Mouse (Mus musculus): ENCODE data around the gene Alkbh4. TPM values are rescaled to one million over a fixed set of nuclear protein-coding genes. Genes with fewer than 3 reads are reported as not detected.
A peak's percentile ranks its signal among the peaks of the same experiment; 100 is the strongest.
"Not testable (repeated sequence)": the region's sequence is repeated elsewhere in the genome, so short reads cannot be mapped to it uniquely, and the experiment has no call there.

Gene Alkbh4
- polyA plus RNA-seq, 1 experiment: 6.7 TPM

- no peak for TF ChIP-seq POLR2AphosphoS2 (IDR thresholded peaks at IDR 0.05; ENCODE audit: insufficient read length, low read depth)
- no peak for TF ChIP-seq CEBPB (IDR thresholded peaks at IDR 0.05; ENCODE audit: insufficient read depth, poor library complexity, severe bottlenecking)
- no peak for TF ChIP-seq MYOD1 (IDR thresholded peaks at IDR 0.05; ENCODE audit: control insufficient read depth in 1 of 3, insufficient read length in 2 of 3, low read depth in 2 of 3)
- no peak for TF ChIP-seq MAX (IDR thresholded peaks at IDR 0.05; ENCODE audit: low read depth)
- no peak for TF ChIP-seq POLR2A (IDR thresholded peaks at IDR 0.05; ENCODE audit: insufficient read length, low read depth)
- TF ChIP-seq TCF3 (IDR thresholded peaks at IDR 0.05; ENCODE audit: insufficient read length, low read depth): no peak
- TF ChIP-seq USF1 (IDR thresholded peaks at IDR 0.05; ENCODE audit: low read depth): no peak
- TF ChIP-seq E2F4 (IDR thresholded peaks at IDR 0.05; ENCODE audit: insufficient read depth): no peak
- TF ChIP-seq TCF12 (IDR thresholded peaks at IDR 0.05; ENCODE audit: insufficient read depth, poor library complexity, severe bottlenecking): no peak
- TF ChIP-seq MYOG (IDR thresholded peaks at IDR 0.05; ENCODE audit: control insufficient read depth in 1 of 3, insufficient read depth in 1 of 3, insufficient read length in 2 of 3, low read depth in 2 of 3): no peak
- no peaks in the 10 kb centered on the region for H3K79me2 ChIP-seq (ENCODE audit: control insufficient read depth, insufficient read depth)
These were observed 11.0 kb downstream of the Alkbh4 start for GRCm38 (mm10) chr5:136146936-136147335.

GRCm38 (mm10) chr5:136147704-136148103 lies 11.8 kb downstream of the Alkbh4 start:
- no peaks in the 10 kb centered on the region for H3K36me3 ChIP-seq (ENCODE audit: control insufficient read depth, insufficient read depth)
- no peaks in the 10 kb centered on the region for H3K79me2 ChIP-seq (ENCODE audit: control insufficient read depth, insufficient read depth)
- H3K4me3 ChIP-seq: no peak overlapping the region
- no peak overlapping the region for H3K4me2 ChIP-seq (ENCODE audit: low read depth)
- no peak overlapping the region for H3ac ChIP-seq (ENCODE audit: control insufficient read depth, insufficient read length)
- H3K27me3 ChIP-seq (ENCODE audit: control insufficient read depth, insufficient read depth, insufficient read length): no peaks in the 10 kb centered on the region
- TF ChIP-seq E2F4 (IDR thresholded peaks at IDR 0.05; ENCODE audit: insufficient read depth) (no peak), MAX (IDR thresholded peaks at IDR 0.05; ENCODE audit: low read depth) (no peak), CEBPB (IDR thresholded peaks at IDR 0.05; ENCODE audit: insufficient read depth, poor library complexity, severe bottlenecking) (no peak), MYOG (IDR thresholded peaks at IDR 0.05; ENCODE audit: control insufficient read depth in 1 of 3, insufficient read depth in 1 of 3, insufficient read length in 2 of 3, low read depth in 2 of 3) (no peak), SRF (IDR thresholded peaks at IDR 0.05; ENCODE audit: control insufficient read depth, insufficient read length, low read depth) (no peak), POLR2A (IDR thresholded peaks at IDR 0.05; ENCODE audit: insufficient read length, low read depth) (no peak), USF1 (IDR thresholded peaks at IDR 0.05; ENCODE audit: low read depth) (no peak), TCF3 (IDR thresholded peaks at IDR 0.05; ENCODE audit: insufficient read length, low read depth) (no peak), MYOD1 (IDR thresholded peaks at IDR 0.05; ENCODE audit: control insufficient read depth in 1 of 3, insufficient read length in 2 of 3, low read depth in 2 of 3) (no peak), REST (IDR thresholded peaks at IDR 0.05; ENCODE audit: insufficient read depth, insufficient read length) (no peak), TCF12 (IDR thresholded peaks at IDR 0.05; ENCODE audit: insufficient read depth, poor library complexity, severe bottlenecking) (no peak), POLR2AphosphoS2 (IDR thresholded peaks at IDR 0.05; ENCODE audit: insufficient read length, low read depth) (no peak)

More at GRCm38 (mm10) chr5:136146936-136147335, 11.0 kb downstream of the Alkbh4 start:
- Histone ChIP-seq H3K27me3 (ENCODE audit: control insufficient read depth, insufficient read depth, insufficient read length) (no peaks in the 10 kb centered on the region), H3K4me3 (no peak overlapping the region), H3K36me3 (ENCODE audit: control insufficient read depth, insufficient read depth) (no peaks in the 10 kb centered on the region), H3K4me2 (ENCODE audit: low read depth) (no peak overlapping the region), H3ac (ENCODE audit: control insufficient read depth, insufficient read length) (no peak overlapping the region)

- H3ac ChIP-seq (ENCODE audit: control insufficient read depth, insufficient read length); H3K36me3 ChIP-seq (ENCODE audit: control insufficient read depth, insufficient read depth); H3K27me3 ChIP-seq (ENCODE audit: control insufficient read depth, insufficient read depth, insufficient read length); H3K4me3 ChIP-seq; H3K79me2 ChIP-seq (ENCODE audit: control insufficient read depth, insufficient read depth): not testable (repeated sequence)
- H3K4me2 ChIP-seq (ENCODE audit: low read depth): peak overlapping the region; percentile 12
- TF ChIP-seq TCF3 (IDR thresholded peaks at IDR 0.05; ENCODE audit: insufficient read length, low read depth): peak; percentile 42
- peak; percentile 25 to 88 (median 77) for TF ChIP-seq MYOD1 (IDR thresholded peaks at IDR 0.05; ENCODE audit: control insufficient read depth in 1 of 3, insufficient read length in 2 of 3, low read depth in 2 of 3)
- peak; percentile 76 for TF ChIP-seq TCF12 (IDR thresholded peaks at IDR 0.05; ENCODE audit: insufficient read depth, poor library complexity, severe bottlenecking)
- TF ChIP-seq MYOG (IDR thresholded peaks at IDR 0.05; ENCODE audit: control insufficient read depth in 1 of 3, insufficient read depth in 1 of 3, insufficient read length in 2 of 3, low read depth in 2 of 3): peak in 1 of 3 experiments; percentile 30
These were observed 13.2 kb downstream of the Alkbh4 start for GRCm38 (mm10) chr5:136149134-136149576.

- H3K27me3 ChIP-seq (ENCODE audit: control insufficient read depth, insufficient read depth, insufficient read length): no peaks in the 10 kb centered on the region
- no peak overlapping the region for H3ac ChIP-seq (ENCODE audit: control insufficient read depth, insufficient read length)
- H3K79me2 ChIP-seq (ENCODE audit: control insufficient read depth, insufficient read depth): no peaks in the 10 kb centered on the region
- H3K4me2 ChIP-seq (ENCODE audit: low read depth): no peak overlapping the region
- TF ChIP-seq POLR2A (IDR thresholded peaks at IDR 0.05; ENCODE audit: insufficient read length, low read depth) (no peak), MYOD1 (IDR thresholded peaks at IDR 0.05; ENCODE audit: control insufficient read depth in 1 of 3, insufficient read length in 2 of 3, low read depth in 2 of 3) (no peak), TCF3 (IDR thresholded peaks at IDR 0.05; ENCODE audit: insufficient read length, low read depth) (no peak)
- H3K36me3 ChIP-seq (ENCODE audit: control insufficient read depth, insufficient read depth): no peaks in the 10 kb centered on the region
- H3K4me3 ChIP-seq: no peak overlapping the region
These were observed 16.4 kb downstream of the Alkbh4 start for GRCm38 (mm10) chr5:136152365-136152764.

GRCm38 (mm10) chr5:136155399-136155798 lies 19.5 kb downstream of the Alkbh4 start:
- no peak overlapping the region for H3ac ChIP-seq (ENCODE audit: control insufficient read depth, insufficient read length)
- no peaks in the 10 kb centered on the region for H3K27me3 ChIP-seq (ENCODE audit: control insufficient read depth, insufficient read depth, insufficient read length)
- H3K4me3 ChIP-seq: no peak overlapping the region
- H3K79me2 ChIP-seq (ENCODE audit: control insufficient read depth, insufficient read depth): no peaks in the 10 kb centered on the region
- TF ChIP-seq USF1 (IDR thresholded peaks at IDR 0.05; ENCODE audit: low read depth) (no peak), POLR2A (IDR thresholded peaks at IDR 0.05; ENCODE audit: insufficient read length, low read depth) (no peak), TCF12 (IDR thresholded peaks at IDR 0.05; ENCODE audit: insufficient read depth, poor library complexity, severe bottlenecking) (no peak), E2F4 (IDR thresholded peaks at IDR 0.05; ENCODE audit: insufficient read depth) (no peak), MYOG (IDR thresholded peaks at IDR 0.05; ENCODE audit: control insufficient read depth in 1 of 3, insufficient read depth in 1 of 3, insufficient read length in 2 of 3, low read depth in 2 of 3) (no peak), SRF (IDR thresholded peaks at IDR 0.05; ENCODE audit: control insufficient read depth, insufficient read length, low read depth) (no peak)
- H3K36me3 ChIP-seq (ENCODE audit: control insufficient read depth, insufficient read depth): no peaks in the 10 kb centered on the region
- no peak overlapping the region for H3K4me2 ChIP-seq (ENCODE audit: low read depth)

- H3ac ChIP-seq (ENCODE audit: control insufficient read depth, insufficient read length); H3K4me3 ChIP-seq; H3K36me3 ChIP-seq (ENCODE audit: control insufficient read depth, insufficient read depth); H3K27me3 ChIP-seq (ENCODE audit: control insufficient read depth, insufficient read depth, insufficient read length); H3K4me2 ChIP-seq (ENCODE audit: low read depth); H3K79me2 ChIP-seq (ENCODE audit: control insufficient read depth, insufficient read depth): not testable (repeated sequence)
These were observed 24.1 kb downstream of the Alkbh4 start for GRCm38 (mm10) chr5:136160084-136160483.

All from myocyte (in vitro differentiated cells).